Mouse (Mus musculus) left cerebral cortex, adult 18-20 months (tissue): ENCODE measurements around the gene Gpr132. TPM values are rescaled to one million over a fixed set of nuclear protein-coding genes. Genes with fewer than 3 reads are reported as not detected.

Experiments
- DNase-seq, 2 experiments: peaks; one replicate each; pipeline ENCODE4 v3.0.0; 2021 to 2022; ENCODE audit warnings: low spot score in 2 of 2, mixed read lengths in 1 of 2
- total RNA-seq, 2 experiments: library from RNA; stranded (reverse); gene quantifications; 2 replicates each; pipeline ENCODE4 v1.2.3; 2021

Gene Gpr132
- total RNA-seq, 2 experiments from 2014 or later = 0.14 TPM; not detected in 1

DNA sequence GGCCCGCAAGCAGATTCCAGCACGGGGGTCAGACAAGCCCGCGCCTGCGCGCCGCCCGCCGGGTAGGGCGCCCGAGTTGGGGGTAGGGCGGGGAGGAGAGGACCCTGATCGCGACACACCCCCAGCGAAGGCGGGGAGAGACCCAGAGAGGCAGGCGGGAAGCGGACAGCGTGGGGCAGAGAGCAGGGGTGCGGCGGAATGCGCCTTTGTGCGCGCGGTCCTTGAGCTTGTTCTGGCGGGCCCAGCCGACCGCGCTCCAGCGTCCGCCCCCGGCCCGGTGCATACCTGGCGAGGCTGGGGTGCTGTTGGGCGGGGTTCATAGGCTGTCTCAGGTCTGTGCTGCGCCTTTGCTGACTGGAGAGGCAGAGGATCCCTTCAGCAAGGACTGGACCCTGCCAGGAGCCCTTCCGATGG, 9.6 kb upstream of the Gpr132 start:
- DNase-seq = no peak

DNA sequence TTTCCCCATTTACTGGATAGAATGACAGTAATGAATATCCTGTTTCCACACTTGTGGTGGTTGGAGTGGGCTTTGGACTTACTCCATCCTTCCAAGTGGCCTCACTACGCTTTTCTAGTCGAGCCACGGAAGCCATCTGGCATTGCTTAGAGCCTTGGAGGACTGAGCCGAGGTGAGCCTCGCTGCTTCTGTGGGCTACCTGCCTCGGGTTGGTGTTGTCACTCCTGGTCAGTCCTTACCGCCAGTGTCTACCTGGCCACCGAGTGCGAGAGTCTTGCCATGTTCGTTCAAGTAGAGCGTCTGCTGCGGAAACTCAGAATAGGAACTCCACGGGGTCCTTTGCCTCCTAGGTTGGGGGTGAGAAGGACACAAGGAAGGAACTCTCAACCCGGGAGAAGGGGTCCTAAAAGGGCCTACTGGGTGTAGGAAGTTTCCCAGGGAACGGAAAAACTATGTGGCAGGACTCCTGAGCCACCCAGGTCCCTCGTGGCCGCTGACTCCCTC, 9.1 kb upstream of the Gpr132 start:
- no peak for DNase-seq

GRCm38 (mm10) chr12:112876332-112877072, 8.5 kb upstream of the Gpr132 start:
- peak in 1 of 2 experiments; percentile 33 for DNase-seq

DNA sequence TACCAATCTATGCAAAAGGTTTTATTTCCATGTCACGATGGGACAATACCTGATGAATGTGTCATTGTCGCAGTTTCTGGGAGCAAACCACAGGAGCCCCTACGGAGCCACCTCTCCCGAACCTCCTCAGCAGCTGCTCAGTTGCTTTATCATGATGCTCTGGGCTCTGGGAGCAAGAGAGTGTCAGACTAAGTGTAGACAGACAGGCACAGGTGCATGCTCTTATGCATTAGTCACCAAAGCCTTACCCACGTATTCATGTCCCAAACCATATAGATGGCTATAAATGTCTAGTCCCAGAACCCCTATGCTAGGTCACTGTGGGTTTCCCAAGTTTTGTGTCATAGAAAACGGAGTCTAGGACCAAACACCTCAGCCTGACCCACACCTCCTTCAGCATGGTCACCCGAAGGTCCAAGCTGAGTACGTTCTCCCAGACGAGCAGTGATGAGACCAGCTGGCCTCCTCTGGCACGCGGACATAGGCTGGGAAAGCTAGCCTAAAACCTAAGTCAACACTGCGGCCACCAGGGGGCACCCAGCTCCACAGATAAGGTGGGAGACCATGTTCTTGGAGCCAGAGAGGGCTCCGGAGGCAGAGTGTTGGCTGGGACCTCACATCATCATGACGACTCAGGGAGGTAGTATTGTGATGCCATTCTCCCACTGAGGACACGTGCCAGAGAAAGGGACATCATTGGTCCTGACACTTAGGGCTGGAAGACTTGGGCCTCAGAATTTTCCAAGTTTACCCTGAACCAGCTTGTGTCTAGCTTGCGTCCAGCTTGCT, 7.4 kb upstream of the Gpr132 start:
- peak; percentile 89 to 90 for DNase-seq

- DNase-seq = no peak
These were observed 6.2 kb upstream of the Gpr132 start for GRCm38 (mm10) chr12:112874199-112874598.

DNA sequence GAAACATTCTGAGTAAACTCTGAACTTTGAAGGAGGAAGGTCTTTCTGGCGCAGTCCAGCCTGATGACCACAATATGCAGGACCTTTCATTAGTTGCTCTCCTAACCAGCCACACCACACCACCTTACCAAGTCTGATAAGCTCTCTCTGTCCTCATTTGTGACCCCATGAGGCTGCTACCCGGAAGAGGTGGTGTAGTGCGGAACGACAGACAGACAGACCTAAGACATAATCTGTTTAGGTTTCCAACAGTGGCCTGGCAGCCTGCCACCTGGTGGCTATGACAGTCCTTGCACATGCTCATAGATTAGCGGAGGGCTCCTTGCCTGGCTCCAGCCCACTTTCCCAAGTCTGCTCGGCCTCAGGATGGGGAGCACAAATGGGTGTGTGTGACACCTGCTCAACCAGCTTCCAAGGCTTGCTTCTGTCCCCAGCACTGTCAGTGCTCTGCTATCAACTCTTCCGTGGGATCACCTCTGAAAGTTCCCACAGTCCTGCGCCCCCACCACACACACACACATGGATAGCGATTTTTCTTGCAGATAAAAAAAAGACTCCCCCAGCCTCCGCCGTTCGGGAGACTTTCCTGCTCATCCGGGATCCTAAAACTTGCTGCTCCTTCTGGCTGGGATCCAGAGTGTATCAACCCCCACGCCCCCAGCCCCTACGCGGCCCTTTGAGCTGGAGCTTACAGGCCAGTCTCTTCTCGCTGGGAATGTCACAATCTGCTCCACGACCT, 5.6 kb upstream of the Gpr132 start:
- peak; percentile 36 to 57 for DNase-seq

GRCm38 (mm10) chr12:112872991-112873390, 5.0 kb upstream of the Gpr132 start:
- DNase-seq = no peak

GRCm38 (mm10) chr12:112871272-112871671, 3.2 kb upstream of the Gpr132 start:
- no peak for DNase-seq

DNA sequence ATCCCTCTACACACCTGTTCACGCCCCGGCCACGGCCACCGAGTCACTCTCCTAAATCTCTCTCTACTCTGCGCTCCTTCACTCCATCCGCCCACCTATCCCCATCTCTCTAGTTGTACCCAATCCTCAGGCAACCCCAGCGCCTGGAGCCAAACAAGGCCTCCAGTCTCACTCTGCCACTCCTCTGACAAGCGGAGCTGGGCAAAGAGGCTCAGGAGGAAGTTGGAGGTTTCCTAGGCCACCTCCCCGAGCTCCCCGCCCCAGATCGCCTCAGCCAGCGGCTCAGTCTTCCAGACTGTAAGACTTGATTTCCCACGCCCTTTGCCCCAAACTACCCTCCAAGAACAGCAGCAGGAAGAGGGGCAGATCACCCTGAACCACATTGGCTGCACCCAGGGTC, 2.7 kb upstream of the Gpr132 start:
- DNase-seq = no peak

- no peak for DNase-seq
These were observed 1.8 kb upstream of the Gpr132 start for GRCm38 (mm10) chr12:112869783-112870204.

GRCm38 (mm10) chr12:112867106-112867674, 838 bp downstream of the Gpr132 start:
- no peak for DNase-seq

GRCm38 (mm10) chr12:112866467-112867080, 1.5 kb downstream of the Gpr132 start:
- DNase-seq = no peak

- no peak for DNase-seq
These were observed 3.2 kb downstream of the Gpr132 start for GRCm38 (mm10) chr12:112864804-112865203.

- no peak for DNase-seq
These were observed 6.1 kb downstream of the Gpr132 start for GRCm38 (mm10) chr12:112861911-112862321.

DNA sequence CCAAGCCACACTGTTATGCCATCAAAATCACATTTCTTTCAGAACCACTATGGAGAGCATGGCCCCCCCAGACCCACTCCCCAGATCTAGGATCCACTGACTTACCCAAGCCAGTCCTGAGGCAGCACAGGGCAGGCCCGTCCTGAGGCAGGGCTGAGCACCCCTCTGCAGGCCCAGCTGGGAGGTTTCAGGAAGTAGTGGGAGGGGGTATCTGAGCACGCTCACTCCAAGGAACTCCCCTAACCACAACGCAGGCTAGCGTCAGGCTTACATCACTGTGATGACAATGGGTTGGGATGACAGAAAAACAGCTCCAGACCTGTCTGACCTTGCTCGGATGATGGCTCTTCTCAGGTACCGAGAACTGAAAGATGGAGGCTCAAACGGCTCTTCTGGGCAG, 7.3 kb downstream of the Gpr132 start:
- DNase-seq = no peak

DNA sequence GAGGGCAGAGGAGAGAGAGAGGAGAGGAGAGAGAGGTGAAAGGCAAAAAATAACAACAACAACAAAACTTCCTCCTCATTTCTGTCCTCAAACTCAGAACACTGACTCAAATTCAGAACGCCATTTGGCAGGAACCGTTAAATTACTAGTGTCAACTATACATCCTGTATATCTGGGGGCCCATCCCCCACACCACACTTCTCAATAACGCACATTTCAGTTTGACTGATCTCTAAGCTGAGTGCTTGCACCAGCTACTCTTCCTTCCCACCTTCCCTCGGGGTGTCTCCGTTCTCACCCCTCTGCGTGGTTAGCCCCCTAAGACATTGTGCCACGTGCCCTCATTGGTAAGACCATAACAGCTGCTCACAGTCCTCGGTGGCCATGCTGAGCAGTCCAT, 8.1 kb downstream of the Gpr132 start:
- no peak for DNase-seq

DNA sequence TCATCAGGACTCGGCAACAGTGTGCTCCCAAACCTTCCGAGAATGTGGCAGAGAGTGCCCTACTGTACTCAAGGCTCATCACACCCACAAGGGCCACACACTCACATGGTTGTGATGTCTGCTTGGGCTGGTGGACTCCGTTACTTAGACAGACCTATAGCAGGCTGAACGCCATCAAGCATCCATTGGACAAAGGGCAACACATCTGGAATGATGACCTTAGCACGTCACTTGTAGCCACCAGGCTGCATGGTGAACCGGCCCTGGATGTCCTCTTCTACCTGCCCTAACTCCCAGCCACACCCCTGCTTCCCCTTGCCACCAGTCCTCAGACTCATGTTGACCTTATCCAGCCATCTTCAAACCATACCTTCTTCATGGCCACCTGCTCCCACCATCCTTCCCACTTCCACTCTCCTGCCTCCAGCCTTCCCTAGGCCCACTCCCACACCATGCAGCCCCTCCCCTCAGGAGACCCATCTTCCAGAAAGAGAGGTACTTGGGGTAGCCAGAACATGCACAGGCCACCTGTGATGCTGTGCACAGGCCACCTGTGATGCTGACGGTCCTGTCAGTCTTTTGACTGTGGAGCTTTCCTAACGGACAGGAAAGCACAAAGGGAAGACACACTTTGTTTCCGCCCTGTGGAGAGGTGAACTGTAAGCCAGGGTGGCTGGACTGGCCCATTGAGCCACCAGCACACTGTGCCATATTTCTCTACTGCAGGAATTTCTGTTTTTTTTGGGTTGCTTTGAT, 9.3 kb downstream of the Gpr132 start:
- no peak for DNase-seq

DNA sequence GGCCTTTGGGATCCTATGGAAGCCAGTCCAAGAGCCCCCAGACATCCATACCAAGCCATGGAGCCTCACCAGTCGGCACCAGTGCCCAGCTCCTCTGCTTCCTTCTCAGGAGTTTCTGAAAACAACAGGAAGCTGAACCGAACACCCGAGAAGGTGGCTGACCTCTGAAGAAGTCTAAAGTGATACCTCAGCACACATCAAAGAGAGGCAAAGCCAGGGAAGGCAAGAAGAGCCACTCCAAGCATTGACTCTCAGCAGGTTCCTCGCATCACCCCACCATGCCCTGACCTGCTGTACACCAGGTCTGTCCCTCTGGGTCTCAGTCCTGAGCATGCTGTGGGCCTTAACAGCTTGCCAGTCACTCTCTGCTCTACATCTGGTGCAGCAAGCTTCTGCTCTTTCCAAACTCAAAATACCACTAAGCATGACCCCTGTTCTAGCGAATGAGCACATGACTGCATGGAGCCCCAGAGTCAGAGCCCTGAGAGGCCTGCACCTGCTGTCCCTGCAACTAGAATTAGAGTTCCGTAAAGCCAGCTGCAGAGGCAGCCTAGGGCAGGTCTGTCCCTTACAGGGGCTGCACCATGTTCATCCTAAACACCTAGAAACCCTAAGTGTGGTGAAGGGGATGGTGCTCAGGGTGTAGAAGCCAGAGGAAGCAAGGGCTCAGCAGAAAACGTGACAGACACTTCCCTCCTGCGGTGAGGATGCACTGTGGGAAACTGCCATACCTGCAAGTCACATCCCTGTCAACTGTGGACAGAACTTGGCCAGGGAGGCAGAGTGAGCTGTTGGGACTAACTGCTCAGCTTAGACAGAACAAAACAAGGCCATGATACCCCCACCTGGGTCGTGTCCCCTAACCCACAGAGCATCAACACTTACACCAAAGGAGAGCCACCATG, 10.8 kb downstream of the Gpr132 start:
- DNase-seq = no peak

DNA sequence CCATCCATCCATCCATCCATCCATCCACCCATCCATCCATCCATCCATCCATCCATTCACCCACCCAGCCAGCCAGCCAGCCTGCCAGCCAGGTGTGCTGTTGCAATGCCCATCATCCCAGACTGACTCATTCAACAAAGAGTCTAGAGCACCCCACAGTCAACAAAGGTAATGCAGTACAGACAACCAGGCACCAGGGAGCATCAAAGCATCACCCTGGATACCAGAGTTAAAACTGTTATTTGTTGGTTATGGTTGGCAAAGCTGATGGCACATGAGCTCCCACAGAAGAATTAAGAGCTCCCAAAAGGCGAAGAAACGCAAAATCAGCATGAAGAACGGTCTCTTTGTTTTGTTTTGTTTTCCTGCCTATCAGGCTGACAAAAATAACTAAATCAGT, 11.7 kb downstream of the Gpr132 start:
- no peak for DNase-seq
